Mouse (Mus musculus) urinary bladder, adult 2 months (tissue): ENCODE data around the gene Ccdc28b. TPM values are rescaled to one million over a fixed set of nuclear protein-coding genes. Genes with fewer than 3 reads are reported as not detected.

Experiments
- DNase-seq: peaks from one replicate; pipeline ENCODE4 v3.0.0; 2022; ENCODE audit warnings: low spot score
- polyA plus RNA-seq: library from polyadenylated mRNA; depleted of rRNA; stranded (reverse); fragments of >200 nt; gene quantifications from 2 replicates; pipeline ENCODE4 v1.2.3, GENCODE M21; 2012; rRNA removed

Ccdc28b gene
- polyA plus RNA-seq, 1 experiment, result 48.4 TPM

GRCm38 (mm10) chr4:129584884-129585608 is 38.7 kb downstream of the Ccdc28b start:
- peak; percentile 78 for DNase-seq

GRCm38 (mm10) chr4:129584370-129584769 is 39.4 kb downstream of the Ccdc28b start:
- no peak for DNase-seq

GRCm38 (mm10) chr4:129582251-129582650 is 41.5 kb downstream of the Ccdc28b start:
- no peak for DNase-seq

GRCm38 (mm10) chr4:129580347-129580746 is 43.4 kb downstream of the Ccdc28b start:
- DNase-seq, result no peak

- no peak for DNase-seq
Observed at GRCm38 (mm10) chr4:129578466-129578865, 45.3 kb downstream of the Ccdc28b start, which contains the start of gene Fam167b. TSS of gene Fam167b (minus strand) at chr4:129578549.

- DNase-seq, result no peak
Observed at GRCm38 (mm10) chr4:129577688-129578087, 46.1 kb downstream of the Ccdc28b start.

- DNase-seq, result peak; percentile 44
Observed at GRCm38 (mm10) chr4:129576863-129577491, 46.8 kb downstream of the Ccdc28b start.

GRCm38 (mm10) chr4:129575171-129575844 is 48.4 kb downstream of the Ccdc28b start:
- no peak for DNase-seq

GRCm38 (mm10) chr4:129573430-129573829 is 50.3 kb downstream of the Ccdc28b start, which contains the start of gene Lck:
TSS of gene Lck (minus strand) at chr4:129573641.
- no peak for DNase-seq

- DNase-seq, result no peak
Observed at GRCm38 (mm10) chr4:129573093-129573370, 50.7 kb downstream of the Ccdc28b start.

GRCm38 (mm10) chr4:129572236-129573092 is 51.3 kb downstream of the Ccdc28b start:
- DNase-seq, result no peak

- no peak for DNase-seq
Observed at GRCm38 (mm10) chr4:129571551-129572084, 52.1 kb downstream of the Ccdc28b start.

- no peak for DNase-seq
Observed at GRCm38 (mm10) chr4:129570028-129570427, 53.7 kb downstream of the Ccdc28b start.

Other genes starting within 250 kb of the Ccdc28b start
- 18.7 and 21.0 TPM in 2 replicates for gene Zbtb8a, start 245.8 kb downstream of the Ccdc28b start, polyA plus RNA-seq
- gene Zbtb8b, start 183.1 kb downstream of the Ccdc28b start, polyA plus RNA-seq, result 1.8 and 3.0 TPM in 2 replicates
- gene Bsdc1, start 162.4 kb downstream of the Ccdc28b start, polyA plus RNA-seq, result 15.0 and 27.5 TPM in 2 replicates
- 0.15 TPM in 1 of 2 replicates, not detected in the other for gene Tssk3, start 132.9 kb downstream of the Ccdc28b start, polyA plus RNA-seq
- gene Fam229a, start 132.8 kb downstream of the Ccdc28b start, polyA plus RNA-seq, result 0.73 and 0.94 TPM in 2 replicates
- 151 and 161 TPM in 2 replicates for gene Marcksl1, start 110.4 kb downstream of the Ccdc28b start, polyA plus RNA-seq
- gene Hdac1, start 81.2 kb downstream of the Ccdc28b start, polyA plus RNA-seq, result 101 and 112 TPM in 2 replicates
- gene Lck, start 50.3 kb downstream of the Ccdc28b start, polyA plus RNA-seq, result 2.9 and 3.7 TPM in 2 replicates
- 4.0 and 4.7 TPM in 2 replicates for gene Fam167b, start 45.4 kb downstream of the Ccdc28b start, polyA plus RNA-seq
- 246 and 264 TPM in 2 replicates for gene Eif3i, start 23.3 kb downstream of the Ccdc28b start, polyA plus RNA-seq
- gene Tmem234, start 23.3 kb downstream of the Ccdc28b start, polyA plus RNA-seq, result 159 and 183 TPM in 2 replicates
- 5.6 and 7.6 TPM in 2 replicates for gene Dcdc2b, start 9.7 kb downstream of the Ccdc28b start, polyA plus RNA-seq
- 29.4 and 32.6 TPM in 2 replicates for gene Iqcc, start 4.8 kb downstream of the Ccdc28b start, polyA plus RNA-seq
- gene Txlna, start 17.1 kb upstream of the Ccdc28b start, polyA plus RNA-seq, result 29.9 and 30.0 TPM in 2 replicates
- gene Kpna6, start 48.8 kb upstream of the Ccdc28b start, polyA plus RNA-seq, result 35.8 and 37.8 TPM in 2 replicates
- 16.6 and 19.9 TPM in 2 replicates for gene Tmem39b, start 72.9 kb upstream of the Ccdc28b start, polyA plus RNA-seq
- 21.7 and 39.0 TPM in 2 replicates for gene Khdrbs1, start 118.4 kb upstream of the Ccdc28b start, polyA plus RNA-seq
- 121 and 139 TPM in 2 replicates for gene Ptp4a2, start 187.3 kb upstream of the Ccdc28b start, polyA plus RNA-seq